Mouse (Mus musculus) ovary, adult 18-20 months (tissue): ENCODE data around the gene Tnrc6b.
A peak's percentile ranks its signal among the peaks of the same experiment; 100 is the strongest.
"Not testable (repeated sequence)": the region's sequence is repeated elsewhere in the genome, so short reads cannot be mapped to it uniquely, and the experiment has no call there.

ENCODE experiments used
- DNase-seq: peaks from one replicate; pipeline ENCODE4 v3.0.0; 2022; ENCODE audit warnings: low spot score, mixed read lengths

Tnrc6b gene

GRCm38 (mm10) chr15:80850004-80850403 lies 138.9 kb downstream of the Tnrc6b start:
- no peak for DNase-seq

GRCm38 (mm10) chr15:80850682-80851475 lies 139.8 kb downstream of the Tnrc6b start:
- peak; percentile 13 for DNase-seq

GRCm38 (mm10) chr15:80852122-80852521 lies 141.0 kb downstream of the Tnrc6b start:
- no peak for DNase-seq

- DNase-seq = not testable (repeated sequence)
Measured at GRCm38 (mm10) chr15:80852527-80852926, 141.4 kb downstream of the Tnrc6b start.

GRCm38 (mm10) chr15:80859366-80859765 lies 148.3 kb downstream of the Tnrc6b start:
- DNase-seq = no peak

GRCm38 (mm10) chr15:80861302-80861701 lies 150.2 kb downstream of the Tnrc6b start:
- DNase-seq = no peak

- no peak for DNase-seq
Measured at GRCm38 (mm10) chr15:80862027-80862426, 150.9 kb downstream of the Tnrc6b start.

GRCm38 (mm10) chr15:80868603-80869002 lies 157.5 kb downstream of the Tnrc6b start:
- not testable (repeated sequence) for DNase-seq

GRCm38 (mm10) chr15:80874726-80875125 lies 163.6 kb downstream of the Tnrc6b start:
- DNase-seq = no peak

- no peak for DNase-seq
Measured at GRCm38 (mm10) chr15:80876231-80876630, 165.1 kb downstream of the Tnrc6b start.

- no peak for DNase-seq
Measured at GRCm38 (mm10) chr15:80884095-80884494, 173.0 kb downstream of the Tnrc6b start.

- DNase-seq = no peak
Measured at GRCm38 (mm10) chr15:80886361-80887156, 175.4 kb downstream of the Tnrc6b start.

- no peak for DNase-seq
Measured at GRCm38 (mm10) chr15:80892341-80892740, 181.2 kb downstream of the Tnrc6b start.

- DNase-seq = no peak
Measured at GRCm38 (mm10) chr15:80896741-80897140, 185.6 kb downstream of the Tnrc6b start.

- DNase-seq = no peak
Measured at GRCm38 (mm10) chr15:80897911-80898310, 186.8 kb downstream of the Tnrc6b start.

- DNase-seq = no peak
Measured at GRCm38 (mm10) chr15:80899806-80900205, 188.7 kb downstream of the Tnrc6b start.

GRCm38 (mm10) chr15:80901806-80902513 lies 190.8 kb downstream of the Tnrc6b start:
- DNase-seq = no peak

GRCm38 (mm10) chr15:80904776-80905175 lies 193.7 kb downstream of the Tnrc6b start:
- not testable (repeated sequence) for DNase-seq

- no peak for DNase-seq
Measured at GRCm38 (mm10) chr15:80910183-80910582, 199.1 kb downstream of the Tnrc6b start.

GRCm38 (mm10) chr15:80910790-80911531 lies 199.8 kb downstream of the Tnrc6b start:
- DNase-seq = no peak

- no peak for DNase-seq
Measured at GRCm38 (mm10) chr15:80912175-80912574, 201.1 kb downstream of the Tnrc6b start.

GRCm38 (mm10) chr15:80913803-80914202 lies 202.7 kb downstream of the Tnrc6b start:
- DNase-seq = no peak
